Mouse (Mus musculus) effector memory CD4-positive, alpha-beta T cell, adult 5 months (primary cell): ENCODE results near the gene Olfr1079. TPM values are rescaled to one million over a fixed set of nuclear protein-coding genes. Genes with fewer than 3 reads are reported as not detected.

Source experiments
- polyA plus RNA-seq: library from polyadenylated mRNA; unstranded; fragments of 100-300 nt; shearing (Covaris generic); gene quantifications from one replicate; pipeline ENCODE4 v1.2.1, GENCODE M21; 2017

Gene Olfr1079
- polyA plus RNA-seq = not detected

GRCm38 (mm10) chr2:86542380-86542779 lies at the start of gene Olfr1079:
TSS of gene Olfr1079 (minus strand) at chr2:86542480.

GRCm38 (mm10) chr2:86558135-86558534 lies 15.9 kb upstream of the Olfr1079 start, which contains the start of gene Olfr1080:
TSS of gene Olfr1080 (minus strand) at chr2:86558235.

DNA sequence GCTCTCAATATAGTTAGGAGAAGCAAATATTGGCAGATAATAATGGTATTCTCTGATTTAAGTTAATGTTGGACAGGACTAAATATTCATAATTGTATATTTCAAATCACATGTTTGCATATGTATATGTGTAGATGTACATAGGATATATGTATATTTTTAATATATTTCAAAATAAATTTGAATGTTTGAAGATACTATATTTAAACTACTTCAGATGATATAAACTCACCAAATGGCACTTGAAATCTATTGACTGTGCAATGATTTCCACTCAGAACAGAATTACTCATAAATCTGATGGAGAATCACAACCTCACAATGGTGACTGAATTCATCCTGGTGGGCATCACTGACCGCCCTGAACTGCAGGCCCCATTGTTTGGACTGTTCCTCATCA lies 34.1 kb downstream of the Olfr1079 start, which contains the start of gene Olfr1076:
Olfr1076 (plus strand) TSS at position 301 of the 400 bp plus-strand sequence.

DNA sequence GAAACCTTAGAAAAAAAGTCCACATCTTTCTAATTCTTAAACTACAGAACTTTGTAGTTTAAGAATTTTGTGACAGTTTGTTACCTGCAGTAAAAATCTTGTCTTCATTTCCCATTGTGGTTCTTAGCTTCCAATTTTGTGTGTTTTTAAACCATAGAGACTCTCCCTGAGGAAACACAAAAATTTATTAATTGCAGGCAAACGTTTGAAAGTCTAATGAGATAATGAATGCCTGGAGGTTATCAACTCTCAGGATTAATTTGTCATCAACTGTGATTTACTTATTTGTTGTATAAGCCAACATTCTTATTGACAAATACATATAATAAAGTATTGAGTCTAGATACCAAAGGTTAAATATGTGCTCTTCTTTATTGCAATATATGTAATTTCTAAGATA lies 55.0 kb downstream of the Olfr1079 start, which contains the start of gene Olfr228:
Olfr228 (minus strand) TSS at position 101 of the 400 bp plus-strand sequence.

Other genes with a start within 250 kb of the Olfr1079 start
- gene Olfr1053, start 227.2 kb downstream of the Olfr1079 start, polyA plus RNA-seq = not detected
- not detected for gene Olfr1054, start 207.0 kb downstream of the Olfr1079 start, polyA plus RNA-seq
- not detected for gene Olfr1055, start 192.2 kb downstream of the Olfr1079 start, polyA plus RNA-seq
- not detected for gene Olfr1056, start 180.0 kb downstream of the Olfr1079 start, polyA plus RNA-seq
- not detected for gene Olfr1057, start 164.1 kb downstream of the Olfr1079 start, polyA plus RNA-seq
- not detected for gene Olfr1058, start 153.9 kb downstream of the Olfr1079 start, polyA plus RNA-seq
- gene Olfr1061, start 128.4 kb downstream of the Olfr1079 start, polyA plus RNA-seq = not detected
- not detected for gene Olfr1062, start 115.7 kb downstream of the Olfr1079 start, polyA plus RNA-seq
- not detected for gene Olfr1065, start 91.9 kb downstream of the Olfr1079 start, polyA plus RNA-seq
- not detected for gene Olfr1066, start 86.2 kb downstream of the Olfr1079 start, polyA plus RNA-seq
- gene Olfr228, start 55.1 kb downstream of the Olfr1079 start, polyA plus RNA-seq = not detected
- gene Olfr1076, start 34.0 kb downstream of the Olfr1079 start, polyA plus RNA-seq = not detected
- not detected for gene Olfr1080, start 15.8 kb upstream of the Olfr1079 start, polyA plus RNA-seq
- gene Olfr1082, start 56.5 kb upstream of the Olfr1079 start, polyA plus RNA-seq = not detected
- gene Olfr1084, start 97.2 kb upstream of the Olfr1079 start, polyA plus RNA-seq = not detected
- gene Olfr1085, start 119.5 kb upstream of the Olfr1079 start, polyA plus RNA-seq = not detected
- not detected for gene Olfr1086, start 137.6 kb upstream of the Olfr1079 start, polyA plus RNA-seq
- gene Olfr1087, start 155.9 kb upstream of the Olfr1079 start, polyA plus RNA-seq = not detected
- not detected for gene Olfr1089, start 191.2 kb upstream of the Olfr1079 start, polyA plus RNA-seq
- gene Olfr1090, start 216.5 kb upstream of the Olfr1079 start, polyA plus RNA-seq = not detected
- gene Olfr1093, start 240.0 kb upstream of the Olfr1079 start, polyA plus RNA-seq = not detected